Mouse (Mus musculus) heart, postnatal 25 days (tissue): ENCODE data around the gene Rcbtb1. TPM values are rescaled to one million over a fixed set of nuclear protein-coding genes. Genes with fewer than 3 reads are reported as not detected.
"Not testable (repeated sequence)": the region's sequence is repeated elsewhere in the genome, so short reads cannot be mapped to it uniquely, and the experiment has no call there.

Experiments used
- DNase-seq: peaks from one replicate; pipeline ENCODE4 v3.0.0; 2022; ENCODE audit warnings: low spot score
- intact Hi-C: fragments of 180-260 bp; cut with DNase I; formaldehyde crosslinking; loops from one replicate; pipeline ENCODE4 v1.15.1; 2025
- total RNA-seq, 2 experiments: library from RNA; stranded (reverse); gene quantifications; 2 replicates each; pipeline ENCODE4 v1.2.3; 2021

Rcbtb1 gene
- 10 to 100 TPM; 11.0 to 11.5 TPM for total RNA-seq

DNA sequence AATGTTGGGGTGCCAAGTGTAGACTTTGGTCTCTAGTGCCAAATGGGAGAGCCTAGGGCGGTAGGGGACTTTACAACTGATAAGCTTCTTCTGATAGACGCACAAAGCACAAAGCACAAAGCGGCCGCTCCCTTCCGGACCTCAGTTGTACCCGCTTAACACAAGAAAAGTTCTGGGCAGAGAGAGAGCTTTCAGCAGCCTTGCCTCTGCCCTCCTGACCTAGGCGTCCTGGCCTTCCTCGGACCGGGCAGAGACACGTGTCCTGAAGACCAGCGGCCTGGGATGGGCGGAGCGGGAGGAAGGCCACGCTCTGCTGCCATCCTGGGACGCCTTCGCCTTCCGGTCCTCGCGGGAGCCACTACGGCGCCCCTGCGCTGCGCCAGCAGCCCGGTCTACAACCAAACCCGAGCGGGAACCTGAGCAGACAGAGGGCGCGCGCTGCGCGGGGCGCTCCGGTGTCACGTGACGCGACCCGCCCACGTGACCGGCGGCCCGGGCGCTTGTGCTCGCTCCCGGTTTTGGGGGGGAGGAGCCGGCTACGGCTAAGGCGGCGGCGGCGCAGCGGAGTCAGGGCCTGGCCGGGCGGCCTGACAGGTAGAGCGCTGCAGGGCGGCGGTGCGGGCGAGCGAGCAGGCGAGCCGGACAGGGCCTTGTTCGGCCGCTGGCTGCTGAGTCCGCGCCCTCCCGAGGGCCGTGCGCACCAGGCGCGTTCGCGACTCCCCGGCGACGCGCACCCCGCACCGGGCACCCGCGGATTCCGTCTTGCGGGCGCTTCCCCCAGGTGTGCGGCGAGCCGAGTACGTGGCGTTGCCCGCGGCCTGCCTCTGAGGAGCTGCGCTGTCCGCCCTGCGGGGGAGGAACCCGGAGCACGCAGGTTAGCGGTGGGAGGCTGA lies at the start of gene Rcbtb1:
Gene Rcbtb1 (plus strand): TSS at position 499 of the 893 bp plus-strand sequence.
- intact Hi-C loops = no loop called here
- DNase-seq = peak; percentile 90

DNA sequence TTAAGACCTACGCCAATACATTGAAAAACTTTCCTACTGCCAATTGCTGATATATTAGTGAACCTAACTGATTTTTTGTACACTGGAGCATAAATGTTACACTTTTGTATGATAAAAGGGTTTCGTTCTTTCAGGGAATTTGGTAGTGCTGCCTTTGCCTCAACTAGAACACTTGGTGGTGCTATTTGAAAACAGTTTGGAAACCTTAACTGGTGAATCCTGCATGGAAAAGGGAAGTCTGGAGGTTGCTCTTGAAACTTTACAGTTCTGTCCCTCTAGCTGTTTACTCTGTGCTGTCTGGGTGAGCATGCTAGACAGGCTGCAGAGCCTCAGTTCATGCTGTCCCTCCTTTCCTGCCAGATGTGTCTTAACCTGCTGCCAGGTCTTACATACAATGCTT lies 45.4 kb upstream of the Rcbtb1 start:
- intact Hi-C loops = loop anchor here (2.0 to 10.0 kb wide), 2 partner anchors 79 to 401 kb away; no protein-coding TSS in a partner anchor
- DNase-seq = no peak

DNA sequence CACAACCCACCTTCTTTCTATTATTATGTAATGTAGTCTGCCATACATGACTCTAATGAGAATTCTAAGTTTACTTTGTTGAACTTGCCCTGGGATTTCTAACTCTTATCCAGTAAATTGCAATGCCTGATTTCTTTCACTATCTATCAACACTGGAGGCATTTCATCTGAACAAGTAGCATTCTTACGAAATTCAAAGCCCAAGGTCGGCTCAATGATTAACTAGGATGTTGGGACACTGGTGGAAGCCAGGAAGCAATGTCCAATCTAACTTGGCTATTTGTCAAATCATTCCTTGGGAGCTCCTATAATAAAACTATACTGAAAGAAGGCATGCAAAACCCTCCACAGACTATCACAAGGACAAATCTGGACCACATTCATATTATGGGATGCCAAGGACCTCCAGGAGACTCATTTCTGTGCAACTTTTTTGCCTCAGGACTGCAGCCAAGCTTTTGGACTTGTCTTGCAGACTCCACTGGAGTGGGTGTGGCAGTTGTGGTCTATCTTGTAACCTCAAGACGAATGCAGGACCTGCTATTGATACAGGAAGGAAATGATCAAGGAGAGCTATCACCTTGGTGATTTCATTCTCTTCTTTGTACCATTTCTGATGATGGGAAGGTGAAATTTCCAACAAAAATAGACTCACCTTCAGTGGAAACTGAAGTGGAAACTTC lies 43.9 kb upstream of the Rcbtb1 start:
- intact Hi-C loops = loop anchor here (10.0 kb wide), 1 partner anchor 78 kb away; no protein-coding TSS in a partner anchor
- DNase-seq = no peak

DNA sequence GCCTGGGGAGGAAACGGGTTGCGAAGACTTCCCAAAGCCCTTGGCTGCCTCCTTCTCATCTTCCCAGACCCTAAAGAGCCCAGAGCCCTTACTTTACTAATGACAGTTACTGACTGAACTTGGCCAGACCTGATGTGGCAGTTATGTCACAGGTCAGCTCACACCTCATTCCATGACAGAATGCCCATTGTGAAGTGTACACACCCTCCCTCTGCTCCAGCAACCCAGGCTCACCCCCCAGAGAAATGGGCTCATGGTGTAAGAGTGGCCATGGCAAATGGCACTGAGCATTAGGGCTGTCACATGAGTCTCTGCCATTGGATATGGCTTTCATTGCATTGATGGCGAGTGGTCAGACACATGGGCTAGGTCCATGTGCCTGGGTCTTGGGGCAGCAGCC lies 22.4 kb upstream of the Rcbtb1 start, which contains the start of gene Gm5142:
Gene Gm5142 (minus strand): TSS at position 101 of the 400 bp plus-strand sequence.
- intact Hi-C loops = no loop called here

DNA sequence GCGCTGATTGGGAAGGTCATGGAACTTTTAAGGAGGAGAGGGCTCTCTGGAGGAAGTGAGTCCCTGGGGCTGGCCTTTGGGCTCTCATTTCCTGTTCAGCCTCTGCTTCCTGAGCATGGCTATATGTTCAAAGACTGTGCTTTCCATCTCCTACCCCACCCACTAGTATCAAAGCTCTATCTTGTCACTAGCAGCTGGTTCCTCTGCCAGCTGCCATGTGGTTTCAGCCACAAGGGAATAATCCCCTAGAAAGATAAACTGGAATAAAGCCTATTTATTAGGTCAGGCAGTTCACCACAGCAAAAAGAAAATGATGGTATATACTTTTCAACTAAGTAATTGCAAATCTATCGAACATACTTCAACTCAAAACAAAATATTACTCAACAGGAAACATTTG lies 18.3 kb upstream of the Rcbtb1 start:
- intact Hi-C loops = no loop called here
- DNase-seq = no peak

More for the DNA sequence above, 22.4 kb upstream of the Rcbtb1 start, which contains the start of gene Gm5142:
- DNase-seq = no peak

DNA sequence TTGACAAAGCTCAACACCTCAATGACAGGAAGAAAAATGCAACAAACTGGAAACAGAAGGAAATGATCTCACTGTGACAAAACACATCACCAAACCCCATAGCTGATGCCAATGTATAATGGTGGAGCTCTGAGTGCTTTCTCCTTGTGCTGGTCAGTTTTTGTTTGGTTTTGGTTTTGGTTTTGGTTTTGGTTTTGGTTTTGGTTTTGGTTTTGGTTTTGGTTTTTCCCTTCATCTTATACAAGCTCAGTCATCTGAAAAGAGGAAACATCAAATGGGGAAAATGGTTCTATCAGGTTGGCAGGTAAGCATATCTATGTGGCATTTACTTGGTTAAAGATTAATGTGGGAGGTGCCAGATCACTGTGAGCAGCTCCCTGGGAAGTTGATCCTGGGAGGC lies 15.5 kb upstream of the Rcbtb1 start:
- intact Hi-C loops = no loop called here
- DNase-seq = no peak

DNA sequence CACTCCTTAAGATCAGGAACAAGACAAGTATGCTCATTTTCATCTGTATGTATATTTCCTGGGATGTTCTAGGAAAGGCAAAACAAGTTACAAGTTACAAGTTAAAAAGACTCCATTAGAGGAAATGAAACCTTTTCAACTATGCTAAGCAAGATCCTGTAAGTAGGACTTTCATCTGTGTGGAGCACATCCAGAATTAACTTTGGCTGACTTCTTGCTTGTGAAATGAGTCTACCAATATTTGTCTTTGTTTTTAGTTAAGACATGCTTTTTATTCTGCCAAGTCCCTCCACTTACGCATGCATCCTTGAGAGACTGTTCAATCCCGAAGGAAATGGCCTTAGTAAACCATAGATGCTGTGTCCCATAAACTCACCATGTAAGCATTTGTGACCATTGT lies 14.9 kb upstream of the Rcbtb1 start:
- intact Hi-C loops = no loop called here
- no peak for DNase-seq

DNA sequence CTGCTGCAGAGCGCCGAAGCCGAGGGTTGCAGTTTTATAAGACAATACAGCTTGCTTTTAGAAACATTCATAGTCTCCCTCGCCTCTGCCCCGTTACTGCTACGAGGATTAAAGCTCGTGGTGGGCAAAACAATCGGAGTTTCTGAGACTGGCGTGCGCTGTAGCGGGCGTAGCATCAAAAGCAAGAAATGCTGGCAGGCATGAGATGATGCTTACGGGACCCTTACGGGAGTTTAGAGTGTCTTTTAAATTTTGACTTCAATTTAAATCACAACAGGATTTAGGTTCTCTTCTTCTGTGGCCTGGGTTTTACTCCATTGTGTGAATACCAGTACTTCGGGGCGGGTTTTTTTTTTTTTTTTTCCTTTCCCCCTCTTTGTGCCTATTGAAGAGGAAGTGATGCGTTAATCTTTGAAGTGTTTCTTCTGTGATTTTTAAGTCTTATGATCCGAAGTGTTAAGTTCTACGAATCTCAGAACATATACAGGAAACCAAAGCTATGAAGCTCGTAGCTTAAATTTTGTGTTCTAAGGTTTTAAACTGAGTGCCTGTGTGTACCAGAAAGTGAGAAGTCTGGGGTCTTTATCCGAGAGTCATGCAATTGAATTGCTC lies 701 bp downstream of the Rcbtb1 start:
- intact Hi-C loops = no loop called here

DNA sequence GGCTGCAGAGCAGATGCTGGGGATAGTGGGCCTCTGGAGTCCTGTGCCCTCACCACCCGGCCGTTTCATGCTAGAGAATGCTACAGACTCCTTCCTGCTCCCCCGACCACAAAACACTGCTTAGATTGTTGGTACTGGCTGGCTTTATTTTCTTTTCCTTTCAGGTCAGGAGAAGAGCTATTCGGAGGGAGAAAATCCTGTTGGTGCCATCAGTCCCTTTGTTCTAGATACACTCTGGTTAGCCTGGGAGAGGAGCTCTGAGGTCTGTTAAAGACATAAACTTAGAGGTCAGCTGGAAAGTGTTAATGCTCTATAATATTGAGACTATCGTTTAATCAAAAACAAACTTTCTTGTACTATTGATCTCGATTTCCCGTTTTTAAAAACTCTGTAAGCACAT lies 4.5 kb downstream of the Rcbtb1 start:
- intact Hi-C loops = no loop called here

More for the DNA sequence above, 701 bp downstream of the Rcbtb1 start:
- DNase-seq = no peak

DNA sequence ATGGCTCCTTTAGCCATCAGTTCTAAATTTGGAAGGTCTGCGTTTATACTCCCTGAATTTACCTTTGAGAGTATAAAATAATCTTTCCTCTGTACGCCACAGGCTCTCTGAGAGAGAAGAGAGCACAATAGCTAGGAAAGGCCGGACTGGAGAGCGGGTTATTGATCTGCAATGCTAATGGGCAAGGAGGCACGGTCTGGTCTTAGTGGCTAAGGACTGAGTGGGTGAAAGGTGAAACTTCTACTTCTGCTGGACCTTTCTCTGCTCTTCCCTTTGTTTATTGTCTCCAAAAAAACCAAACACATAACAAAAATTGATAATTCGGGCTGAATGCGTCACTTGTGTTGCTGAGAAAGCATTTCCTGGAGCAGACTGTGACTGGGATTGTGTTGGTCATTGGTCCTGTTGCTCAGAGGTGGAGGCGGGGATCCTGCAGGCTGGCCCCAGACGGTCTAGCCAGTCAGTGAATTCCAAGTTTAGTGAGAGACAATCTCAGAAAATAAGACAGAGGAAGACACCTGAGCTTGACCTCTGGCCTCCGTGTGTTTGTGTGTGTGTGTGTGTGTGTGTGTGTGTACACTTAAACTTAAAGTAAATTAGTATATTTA lies 5.1 kb downstream of the Rcbtb1 start:
- no peak for DNase-seq
- intact Hi-C loops = no loop called here

More for the DNA sequence above, 4.5 kb downstream of the Rcbtb1 start:
- no peak for DNase-seq

DNA sequence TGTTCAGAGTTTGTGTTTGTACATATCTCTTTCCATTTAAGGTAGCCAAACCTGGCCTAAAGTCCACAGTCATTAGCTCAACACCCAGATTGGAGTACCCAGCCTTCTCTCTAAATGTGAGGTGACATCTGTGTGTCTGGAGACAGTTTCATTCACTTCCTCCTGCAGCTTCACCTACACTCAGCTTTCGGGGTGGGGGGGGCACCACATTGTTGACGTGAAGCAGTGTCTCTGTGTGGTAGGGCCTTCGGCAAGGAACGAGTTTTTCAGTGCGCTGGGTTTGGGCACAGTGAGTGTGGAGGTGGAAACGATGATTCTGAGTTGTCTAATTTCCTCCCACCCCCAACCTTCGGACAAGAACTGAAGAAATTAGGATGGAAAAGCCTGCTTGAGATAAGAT lies 8.0 kb downstream of the Rcbtb1 start:
- DNase-seq = no peak
- intact Hi-C loops = no loop called here

DNA sequence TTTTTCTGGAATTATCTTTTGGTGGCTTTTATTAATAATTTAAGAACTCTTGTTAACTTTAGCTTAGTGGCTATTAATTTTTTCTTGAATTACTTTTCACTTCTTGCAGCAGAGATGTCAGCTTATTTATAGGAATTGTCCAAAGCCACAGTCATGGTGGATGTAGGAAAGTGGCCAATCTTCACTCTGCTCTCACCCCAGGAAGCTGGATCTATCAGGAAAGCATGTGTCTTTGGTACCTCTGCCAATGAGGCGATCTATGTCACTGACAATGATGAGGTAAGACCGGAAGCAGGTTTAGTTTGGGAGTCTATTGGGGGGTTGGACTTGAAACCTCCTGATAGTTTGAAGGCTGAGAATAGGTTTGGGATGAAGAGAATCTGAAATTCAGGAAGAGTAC lies 8.8 kb downstream of the Rcbtb1 start:
- intact Hi-C loops = no loop called here

DNA sequence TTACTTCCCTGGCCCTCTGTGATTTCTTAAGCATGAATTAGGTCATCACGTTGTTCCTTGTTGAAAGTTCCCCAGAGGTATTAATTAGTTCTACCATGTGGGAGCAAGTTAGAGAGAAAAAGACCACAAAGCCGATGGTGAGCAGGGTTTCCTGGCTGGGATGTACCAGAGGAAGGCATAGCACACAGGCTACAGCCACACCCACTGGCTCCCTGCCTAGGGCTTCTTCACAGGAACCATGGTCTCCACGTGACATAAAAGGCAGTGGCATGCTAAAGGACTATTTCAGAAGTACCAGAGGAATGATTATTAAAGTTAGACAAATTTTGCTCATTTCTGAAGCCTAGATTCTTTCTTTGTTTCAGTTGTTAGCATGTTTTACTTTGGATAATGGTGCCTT lies 18.2 kb downstream of the Rcbtb1 start:
- DNase-seq = no peak
- intact Hi-C loops = no loop called here

More for the DNA sequence above, 8.8 kb downstream of the Rcbtb1 start:
- no peak for DNase-seq

DNA sequence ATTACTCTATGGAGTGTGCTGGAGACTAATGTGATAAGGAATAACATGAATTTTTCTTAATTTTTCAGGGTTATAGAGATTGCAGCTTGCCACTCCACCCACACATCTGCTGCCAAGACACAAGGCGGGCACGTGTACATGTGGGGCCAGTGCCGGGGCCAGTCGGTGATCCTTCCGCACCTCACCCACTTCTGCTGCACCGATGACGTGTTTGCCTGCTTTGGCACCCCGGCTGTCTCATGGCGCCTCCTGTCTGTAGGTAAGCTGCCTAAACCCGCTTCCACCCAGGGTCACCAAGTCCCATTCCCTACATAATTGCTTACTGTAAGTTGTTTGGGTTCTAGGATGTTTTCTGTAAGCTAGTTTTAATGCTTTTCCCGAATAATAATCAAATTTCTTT lies 25.2 kb downstream of the Rcbtb1 start:
- no peak for DNase-seq
- intact Hi-C loops = no loop called here

DNA sequence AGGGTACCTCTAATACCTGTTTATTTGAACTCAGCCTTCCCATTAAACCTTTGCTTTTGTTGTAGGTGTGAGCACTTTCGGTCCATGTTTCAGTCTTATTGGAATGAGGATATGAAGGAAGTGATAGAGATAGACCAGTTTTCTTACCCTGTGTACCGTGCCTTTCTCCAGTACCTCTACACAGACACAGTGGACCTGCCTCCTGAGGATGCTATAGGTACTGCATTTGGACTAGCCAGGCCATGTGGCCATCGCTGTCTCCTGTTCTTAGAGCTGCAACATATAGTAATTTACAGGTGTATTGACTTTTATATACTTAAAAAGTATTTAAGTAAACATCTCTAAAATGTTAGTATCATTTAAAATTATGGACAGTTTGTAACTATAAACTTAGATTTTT lies 28.8 kb downstream of the Rcbtb1 start:
- DNase-seq = no peak
- intact Hi-C loops = loop anchor here (10.0 kb wide), 1 partner anchor 75 kb away; no protein-coding TSS in a partner anchor

DNA sequence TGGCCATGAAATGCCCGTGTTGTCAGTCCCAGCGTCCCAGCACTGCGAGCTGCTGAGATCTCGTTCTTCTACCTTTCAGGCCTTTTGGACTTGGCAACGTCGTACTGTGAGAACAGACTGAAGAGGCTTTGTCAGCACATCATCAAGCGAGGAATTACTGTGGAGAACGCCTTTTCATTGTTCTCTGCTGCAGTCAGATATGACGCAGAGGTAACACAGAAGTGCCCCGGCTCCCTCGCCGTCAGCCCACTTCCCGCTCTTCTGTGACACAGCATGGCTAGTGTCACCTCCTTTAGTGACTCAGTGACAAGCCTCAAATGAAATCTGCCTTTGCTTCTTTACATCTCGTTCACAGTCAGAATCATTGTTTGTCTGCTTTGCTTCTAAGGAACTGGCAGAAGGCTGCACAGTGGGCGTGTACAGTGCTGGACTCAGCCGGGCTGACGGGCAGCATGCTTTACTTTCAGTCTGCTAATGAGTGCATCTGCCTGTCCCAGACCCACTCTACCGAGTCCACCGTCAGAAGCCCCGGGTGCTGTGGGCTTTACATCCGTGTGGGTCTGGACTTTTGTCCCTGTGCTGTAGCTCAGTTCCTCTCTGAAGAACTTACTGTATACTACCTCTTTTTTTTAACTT lies 29.4 kb downstream of the Rcbtb1 start:
- intact Hi-C loops = loop anchor here (10.0 kb wide), 1 partner anchor 76 kb away; no protein-coding TSS in a partner anchor
- no peak for DNase-seq

DNA sequence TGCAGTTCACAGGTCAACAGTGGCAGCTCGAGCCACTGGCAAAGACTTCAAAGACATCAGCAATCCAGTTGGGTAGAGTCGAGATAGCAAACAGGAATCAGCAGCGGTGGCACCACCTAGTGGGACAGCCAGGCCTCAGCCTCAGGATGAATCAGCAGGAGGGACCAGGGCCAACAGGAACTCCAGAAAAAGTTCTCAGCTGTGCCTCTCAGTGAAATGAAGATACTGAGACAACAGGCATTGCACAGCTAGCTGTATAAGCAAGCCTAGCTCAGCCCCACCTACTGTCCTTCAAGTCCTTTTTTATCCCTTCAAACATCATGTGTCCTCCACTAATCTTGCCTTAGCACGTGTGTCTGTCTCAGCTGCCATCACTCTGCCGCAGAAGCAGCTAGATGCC lies 31.0 kb downstream of the Rcbtb1 start:
- intact Hi-C loops = loop anchor here (10.0 kb wide), 1 partner anchor 77 kb away; no protein-coding TSS in a partner anchor
- no peak for DNase-seq

DNA sequence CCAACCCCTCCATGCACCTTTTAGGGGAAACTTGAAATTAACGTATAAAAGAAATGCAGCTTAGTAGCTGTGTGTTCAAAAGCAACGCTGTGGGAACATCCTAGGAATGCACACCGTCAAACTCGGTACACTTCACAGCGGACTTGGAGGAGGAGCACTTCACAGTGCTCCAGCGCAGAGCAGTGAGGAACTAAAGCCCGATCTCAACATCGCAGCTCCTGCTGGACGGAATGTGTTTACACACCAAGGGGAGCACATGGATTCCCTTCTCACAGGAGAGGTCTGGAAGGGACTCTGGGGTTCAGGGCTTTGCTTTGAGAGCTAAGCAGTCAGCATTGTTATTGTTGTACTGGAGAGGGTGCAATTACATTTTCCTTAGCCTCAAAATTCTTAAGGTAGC lies 32.6 kb downstream of the Rcbtb1 start:
- intact Hi-C loops = loop anchor here (10.0 kb wide), 1 partner anchor 79 kb away; no protein-coding TSS in a partner anchor
- DNase-seq = no peak

DNA sequence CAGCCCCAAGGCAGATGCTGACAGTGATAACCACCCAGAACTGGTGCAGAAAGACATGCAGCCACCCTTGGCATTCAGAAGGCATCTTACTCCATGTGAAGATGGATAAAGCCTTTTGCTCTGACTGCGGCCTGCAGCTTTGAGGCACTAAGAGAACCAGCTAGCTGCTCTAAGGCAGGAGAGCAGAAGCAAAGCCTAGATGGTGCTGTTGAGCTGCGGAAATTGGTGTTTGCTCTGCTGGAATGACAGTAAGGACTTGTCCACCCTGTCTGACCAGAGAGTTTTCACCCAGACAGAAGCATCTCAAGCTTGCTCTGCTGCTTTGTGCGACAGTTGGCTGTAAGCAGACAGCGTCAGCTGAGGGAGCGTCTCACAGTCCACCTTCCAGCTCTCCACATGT lies 49.3 kb downstream of the Rcbtb1 start:
- intact Hi-C loops, DNase-seq: not testable (repeated sequence)
